Mouse (Mus musculus): ENCODE measurements around the gene Slc25a34. TPM values are rescaled to one million over a fixed set of nuclear protein-coding genes. Genes with fewer than 3 reads are reported as not detected.

Gene Slc25a34
- polyA plus RNA-seq, 1 experiment: 0.19 TPM

DNA sequence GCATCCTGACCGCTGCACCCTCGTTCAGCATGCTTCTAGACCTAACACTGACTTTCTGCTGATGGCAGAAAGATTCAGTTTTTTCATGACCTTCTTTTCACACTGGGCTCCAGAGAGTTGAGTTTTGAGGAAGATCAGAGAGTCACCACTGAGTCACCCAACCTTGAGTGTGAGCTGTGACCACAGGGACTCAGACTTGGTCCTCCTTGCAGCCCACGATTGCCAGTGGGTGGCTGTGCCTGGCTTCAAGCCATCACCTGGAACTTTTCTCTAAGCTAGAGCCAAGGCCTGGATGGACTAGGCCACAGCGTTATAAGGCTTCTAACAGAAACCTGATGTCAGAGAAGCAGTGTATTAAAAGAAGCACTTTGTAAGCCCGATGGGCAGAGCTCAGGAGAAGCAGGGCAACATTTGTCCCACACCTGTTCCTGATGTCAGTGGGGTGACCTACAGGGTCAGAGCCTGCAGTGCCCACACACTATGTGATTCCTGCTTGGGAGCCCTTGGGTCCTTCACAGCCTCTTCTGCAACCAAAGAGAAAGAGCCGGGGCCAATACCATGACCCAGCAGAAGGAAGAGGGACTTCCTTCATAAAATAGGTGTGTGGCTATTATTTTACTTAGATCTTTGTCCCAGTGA, 35.3 kb upstream of the Slc25a34 start:
- H3K27ac ChIP-seq (ENCODE audit: insufficient read depth, low read length): no peak overlapping the region
- H3K4me3 ChIP-seq (ENCODE audit: insufficient read depth, low read length): no peak overlapping the region
- H3K4me1 ChIP-seq (ENCODE audit: control insufficient read depth, insufficient read depth, low read length): no peaks in the 10 kb centered on the region
- TF ChIP-seq POLR2A (IDR thresholded peaks at IDR 0.05; ENCODE audit: low read depth, low read length): no peak

- no peak for TF ChIP-seq POLR2A (IDR thresholded peaks at IDR 0.05; ENCODE audit: low read depth, low read length)
- TF ChIP-seq CTCF (IDR thresholded peaks at IDR 0.05; ENCODE audit: borderline replicate concordance, insufficient read depth, low read length): no peak
- H3K27ac ChIP-seq (ENCODE audit: insufficient read depth, low read length): no peak overlapping the region
- no peak overlapping the region for H3K4me3 ChIP-seq (ENCODE audit: insufficient read depth, low read length)
- no peaks in the 10 kb centered on the region for H3K4me1 ChIP-seq (ENCODE audit: control insufficient read depth, insufficient read depth, low read length)
Observed at GRCm38 (mm10) chr4:141656932-141657331, 33.3 kb upstream of the Slc25a34 start.

DNA sequence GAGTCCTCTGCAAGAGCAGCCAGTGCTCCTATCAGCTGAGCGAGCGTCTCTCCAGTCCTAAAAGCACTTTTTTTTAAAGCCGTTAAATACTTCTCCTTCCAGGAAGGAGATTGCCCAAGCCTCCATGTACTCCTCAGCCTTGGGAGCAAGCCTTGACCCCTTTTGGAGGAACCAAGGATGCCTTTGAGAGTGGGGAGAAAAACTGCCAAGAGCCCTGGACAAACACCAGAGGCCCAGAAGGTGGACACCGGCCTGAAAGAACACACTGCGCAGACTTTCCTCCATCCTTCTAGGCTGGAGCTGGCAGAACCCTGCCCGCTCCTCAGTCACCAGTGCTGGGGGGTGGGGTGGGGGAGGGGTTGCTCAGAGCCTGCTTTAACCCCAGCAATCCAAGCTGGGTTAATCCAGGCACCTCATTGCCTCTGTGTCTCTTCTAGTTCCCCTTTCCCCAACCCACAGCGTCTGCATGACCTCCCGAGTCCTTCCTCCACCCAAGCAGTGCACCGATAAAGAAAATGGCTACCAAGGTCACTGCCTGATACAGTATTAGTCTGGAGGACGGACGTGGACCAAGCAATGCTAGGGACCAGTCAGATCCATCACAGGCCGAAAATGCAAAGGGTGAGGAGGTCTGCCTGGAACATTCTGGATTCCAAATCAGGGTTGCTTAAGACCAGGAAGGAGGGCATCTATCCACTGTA, 32.4 kb upstream of the Slc25a34 start:
- TF ChIP-seq POLR2A (IDR thresholded peaks at IDR 0.05; ENCODE audit: low read depth, low read length) (no peak), CTCF (IDR thresholded peaks at IDR 0.05; ENCODE audit: borderline replicate concordance, insufficient read depth, low read length) (no peak)
- Histone ChIP-seq H3K4me1 (ENCODE audit: control insufficient read depth, insufficient read depth, low read length) (no peaks in the 10 kb centered on the region), H3K4me3 (ENCODE audit: insufficient read depth, low read length) (no peak overlapping the region), H3K27ac (ENCODE audit: insufficient read depth, low read length) (no peak overlapping the region)

DNA sequence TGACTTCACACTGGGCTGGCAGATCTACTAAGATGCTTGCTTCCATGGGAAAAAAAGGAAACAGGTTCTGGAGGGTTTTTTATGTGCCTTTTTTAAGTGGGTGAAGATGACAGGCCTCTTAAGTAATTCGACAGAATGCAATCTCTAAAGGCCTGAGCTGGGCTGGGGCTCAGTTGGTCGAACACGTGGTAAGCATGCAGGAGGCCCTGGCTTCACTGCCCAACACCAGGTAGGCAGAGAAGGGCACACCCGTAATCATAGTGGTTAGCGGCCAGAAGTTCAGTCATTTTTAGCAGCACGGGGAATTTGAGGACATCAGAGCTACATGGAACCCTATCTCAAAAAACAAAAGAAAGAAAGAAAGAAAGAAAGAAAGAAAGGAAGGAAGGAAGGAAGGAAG, 30.9 kb upstream of the Slc25a34 start:
- Histone ChIP-seq H3K4me3 (ENCODE audit: insufficient read depth, low read length) (no peak overlapping the region), H3K4me1 (ENCODE audit: control insufficient read depth, insufficient read depth, low read length) (no peaks in the 10 kb centered on the region), H3K27ac (ENCODE audit: insufficient read depth, low read length) (no peak overlapping the region)
- TF ChIP-seq CTCF (IDR thresholded peaks at IDR 0.05; ENCODE audit: borderline replicate concordance, insufficient read depth, low read length) (no peak), POLR2A (IDR thresholded peaks at IDR 0.05; ENCODE audit: low read depth, low read length) (no peak)

DNA sequence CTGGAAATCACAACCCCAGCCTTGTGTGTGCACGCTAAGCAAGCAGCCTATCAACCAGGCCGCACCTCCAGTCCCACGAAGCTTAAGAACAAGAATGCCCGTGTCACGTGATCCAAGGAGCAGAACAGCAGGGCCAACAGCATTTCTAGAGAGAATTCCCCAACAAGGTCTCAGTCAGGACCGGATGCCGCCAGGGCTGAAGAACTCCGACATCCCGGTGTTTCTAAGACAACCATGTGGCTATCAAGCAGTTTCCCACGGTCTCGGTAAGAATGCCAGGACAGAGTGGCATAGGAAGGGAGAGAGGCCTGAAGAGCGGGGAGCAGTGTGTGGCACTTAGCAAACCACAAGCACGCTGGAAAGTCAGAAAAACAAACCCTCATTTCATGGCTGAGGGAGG, 30.2 kb upstream of the Slc25a34 start:
- H3K27ac ChIP-seq (ENCODE audit: insufficient read depth, low read length): no peak overlapping the region
- TF ChIP-seq POLR2A (IDR thresholded peaks at IDR 0.05; ENCODE audit: low read depth, low read length): no peak

DNA sequence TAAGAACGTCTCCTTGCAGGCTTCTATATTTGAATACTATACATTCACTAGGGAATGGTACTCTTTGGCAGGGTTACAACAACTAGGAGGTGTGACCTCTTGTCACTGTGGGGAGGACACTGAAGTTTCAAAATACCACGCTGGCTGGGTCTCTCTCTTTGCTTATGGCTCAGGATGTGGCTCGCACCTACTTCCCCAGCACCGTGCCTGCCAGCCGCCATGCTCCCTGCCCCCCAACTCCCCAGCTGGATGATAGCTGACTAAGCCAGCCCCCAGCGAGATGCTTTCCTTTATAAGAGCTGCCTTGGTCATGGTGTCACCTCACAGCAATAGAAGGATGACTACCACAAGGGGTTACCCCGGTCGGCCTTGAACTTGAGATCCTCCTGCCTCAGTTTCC, 29.4 kb upstream of the Slc25a34 start:
- Histone ChIP-seq H3K4me1 (ENCODE audit: control insufficient read depth, insufficient read depth, low read length) (no peaks in the 10 kb centered on the region), H3K27ac (ENCODE audit: insufficient read depth, low read length) (no peak overlapping the region), H3K4me3 (ENCODE audit: insufficient read depth, low read length) (no peak overlapping the region)
- no peak for TF ChIP-seq POLR2A (IDR thresholded peaks at IDR 0.05; ENCODE audit: low read depth, low read length)
- no peak for TF ChIP-seq CTCF (IDR thresholded peaks at IDR 0.05; ENCODE audit: borderline replicate concordance, insufficient read depth, low read length)

More for the DNA sequence above, 30.2 kb upstream of the Slc25a34 start:
- no peak overlapping the region for H3K4me3 ChIP-seq (ENCODE audit: insufficient read depth, low read length)
- H3K4me1 ChIP-seq (ENCODE audit: control insufficient read depth, insufficient read depth, low read length): no peaks in the 10 kb centered on the region

- H3K27ac ChIP-seq (ENCODE audit: insufficient read depth, low read length): no peak overlapping the region
- TF ChIP-seq POLR2A (IDR thresholded peaks at IDR 0.05; ENCODE audit: low read depth, low read length) (no peak), CTCF (IDR thresholded peaks at IDR 0.05; ENCODE audit: borderline replicate concordance, insufficient read depth, low read length) (no peak)
- H3K4me3 ChIP-seq (ENCODE audit: insufficient read depth, low read length): no peak overlapping the region
- H3K4me1 ChIP-seq (ENCODE audit: control insufficient read depth, insufficient read depth, low read length): no peaks in the 10 kb centered on the region
Observed at GRCm38 (mm10) chr4:141651944-141652343, 28.3 kb upstream of the Slc25a34 start.

- TF ChIP-seq POLR2A (IDR thresholded peaks at IDR 0.05; ENCODE audit: low read depth, low read length) (no peak), CTCF (IDR thresholded peaks at IDR 0.05; ENCODE audit: borderline replicate concordance, insufficient read depth, low read length) (no peak)
Observed at GRCm38 (mm10) chr4:141651286-141651685, 27.7 kb upstream of the Slc25a34 start.

GRCm38 (mm10) chr4:141649244-141649643, 25.6 kb upstream of the Slc25a34 start:
- Histone ChIP-seq H3K4me1 (ENCODE audit: control insufficient read depth, insufficient read depth, low read length) (no peaks in the 10 kb centered on the region), H3K27ac (ENCODE audit: insufficient read depth, low read length) (no peak overlapping the region)
- TF ChIP-seq POLR2A (IDR thresholded peaks at IDR 0.05; ENCODE audit: low read depth, low read length): no peak
- TF ChIP-seq CTCF (IDR thresholded peaks at IDR 0.05; ENCODE audit: borderline replicate concordance, insufficient read depth, low read length): no peak

More at GRCm38 (mm10) chr4:141651286-141651685, 27.7 kb upstream of the Slc25a34 start:
- Histone ChIP-seq H3K4me1 (ENCODE audit: control insufficient read depth, insufficient read depth, low read length) (no peaks in the 10 kb centered on the region), H3K4me3 (ENCODE audit: insufficient read depth, low read length) (no peak overlapping the region), H3K27ac (ENCODE audit: insufficient read depth, low read length) (no peak overlapping the region)

DNA sequence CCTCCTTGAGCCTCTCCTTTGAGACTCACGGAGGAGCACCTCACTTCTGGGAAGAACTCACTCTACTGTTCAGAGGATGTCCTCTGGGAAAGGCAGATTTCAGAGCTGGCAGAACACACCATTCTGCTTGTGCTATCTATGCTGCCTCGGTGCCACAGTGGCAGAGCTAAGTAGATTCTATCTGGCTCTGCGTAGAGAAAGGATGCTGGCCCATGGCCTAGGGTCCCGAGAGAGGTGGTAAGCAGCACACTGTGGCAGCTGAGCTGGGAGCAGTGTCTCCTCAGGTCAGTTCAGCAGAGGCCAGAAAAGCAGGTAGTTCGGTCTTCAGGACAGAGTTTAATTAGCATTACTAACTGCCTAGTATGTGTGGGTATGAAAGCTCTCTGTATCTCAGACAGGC, 24.6 kb upstream of the Slc25a34 start:
- no peak overlapping the region for H3K27ac ChIP-seq (ENCODE audit: insufficient read depth, low read length)

More at GRCm38 (mm10) chr4:141649244-141649643, 25.6 kb upstream of the Slc25a34 start:
- no peak overlapping the region for H3K4me3 ChIP-seq (ENCODE audit: insufficient read depth, low read length)

More for the DNA sequence above, 24.6 kb upstream of the Slc25a34 start:
- Histone ChIP-seq H3K4me1 (ENCODE audit: control insufficient read depth, insufficient read depth, low read length) (0 out of 2 replicates have a peak, but pooled peaks cover 2% of the 10 kb centered on the region), H3K4me3 (ENCODE audit: insufficient read depth, low read length) (no peak overlapping the region)
- TF ChIP-seq POLR2A (IDR thresholded peaks at IDR 0.05; ENCODE audit: low read depth, low read length): no peak
- TF ChIP-seq CTCF (IDR thresholded peaks at IDR 0.05; ENCODE audit: borderline replicate concordance, insufficient read depth, low read length): no peak
